Mouse (Mus musculus) heart, embryonic 11.5 days (tissue): ENCODE results near the gene Igfbp3. TPM values are rescaled to one million over a fixed set of nuclear protein-coding genes. Genes with fewer than 3 reads are reported as not detected.

Source experiments
- ATAC-seq: fragments of 200-750 bp; cut with Nextera tagmentation; replicated peaks from 2 replicates; pipeline ENCODE4 v1.8.0; 2017; ENCODE audit warnings: moderate library complexity; ENCODE audit not compliant: insufficient number of reproducible peaks, low FRiP score, low TSS enrichment
- H3K27ac ChIP-seq: fragments of 300-500 bp; sonication (generic); 2 replicates; pipeline ENCODE4 v1.5.1; 2014; ENCODE audit warnings: mild to moderate bottlenecking, low read depth, low read length
- H3K27me3 ChIP-seq: fragments of 300-500 bp; sonication (generic); 2 replicates; pipeline ENCODE4 v1.6.1; 2014; ENCODE audit warnings: mild to moderate bottlenecking, low read length, mixed read lengths; ENCODE audit not compliant: control insufficient read depth, insufficient read depth
- H3K36me3 ChIP-seq: fragments of 300-500 bp; sonication (generic); 2 replicates; pipeline ENCODE4 v1.6.1; 2014; ENCODE audit warnings: mild to moderate bottlenecking, low read length, moderate library complexity, mixed read lengths; ENCODE audit not compliant: control insufficient read depth, insufficient read depth
- H3K4me1 ChIP-seq: fragments of 300-500 bp; sonication (generic); 2 replicates; pipeline ENCODE4 v1.6.1; 2014; ENCODE audit warnings: low read length; ENCODE audit not compliant: control insufficient read depth, insufficient read depth
- H3K4me2 ChIP-seq: fragments of 300-500 bp; sonication (generic); 2 replicates; pipeline ENCODE4 v1.6.1; 2014; ENCODE audit warnings: mild to moderate bottlenecking, moderate library complexity
- H3K4me3 ChIP-seq: fragments of 300-500 bp; sonication (generic); 2 replicates; pipeline ENCODE4 v1.5.1; 2014; ENCODE audit warnings: low read depth, low read length
- H3K9ac ChIP-seq: fragments of 300-500 bp; sonication (generic); 2 replicates; pipeline ENCODE4 v1.6.1; 2014; ENCODE audit warnings: mild to moderate bottlenecking, low read depth, low read length, moderate library complexity
- H3K9me3 ChIP-seq: fragments of 300-500 bp; sonication (generic); replicated peaks from 2 replicates; pipeline ENCODE4 v1.6.1; 2016; ENCODE audit warnings: low read length; ENCODE audit not compliant: control insufficient read depth
- WGBS: fragments of 180-500 bp; shearing (Covaris S2); extraction: QIAGEN DNeasy Blood & Tissue Kit; methylation state at CpG from one replicate; pipeline ENCODE4 v1.1.7; 2014; ENCODE audit not compliant: insufficient replicate concordance; 5-methylcytosine and 5-hydroxymethylcytosine counted together
- polyA plus RNA-seq: library from polyadenylated mRNA; unstranded; fragments of >200 nt; fragmentation: Nextera tagmentation; extraction: Ambion mirVana; gene quantifications from 2 replicates; pipeline ENCODE4 v1.2.1, GENCODE M21; 2014

Gene Igfbp3
- polyA plus RNA-seq, 1 experiment from 2014 or later: 20.9 TPM

DNA sequence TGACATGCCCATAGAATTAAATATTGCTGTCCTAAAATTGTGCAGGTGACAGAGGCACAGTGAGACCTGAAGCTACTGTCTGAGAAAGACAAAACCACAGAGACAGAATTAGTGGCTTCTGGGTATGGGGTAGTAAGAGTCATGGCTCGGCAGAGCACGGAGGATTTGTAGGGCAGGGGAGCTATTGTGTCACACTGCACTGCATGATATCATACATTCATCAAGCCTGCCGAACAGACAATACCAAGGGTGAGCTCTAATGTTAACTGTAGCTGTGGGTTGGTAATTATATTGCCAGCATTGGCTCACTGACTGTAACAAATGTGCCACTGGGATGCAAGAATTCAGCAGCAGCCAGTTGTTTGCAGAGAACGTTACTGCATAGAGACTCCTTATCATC lies 49.3 kb downstream of the Igfbp3 start:
- Histone ChIP-seq H3K9me3 (no peaks in the 10 kb centered on the region), H3K9ac (no peak overlapping the region), H3K4me1 (peaks cover 3% of the 10 kb centered on the region; the same call in 1 of the 2 replicates), H3K27me3 (no peaks in the 10 kb centered on the region), H3K4me3 (no peak overlapping the region), H3K4me2 (no peak overlapping the region), H3K27ac (no peak overlapping the region), H3K36me3 (no peaks in the 10 kb centered on the region)
- ATAC-seq: no peak
- WGBS: 83% methylated on average over 4 of the region's 4 CpGs

DNA sequence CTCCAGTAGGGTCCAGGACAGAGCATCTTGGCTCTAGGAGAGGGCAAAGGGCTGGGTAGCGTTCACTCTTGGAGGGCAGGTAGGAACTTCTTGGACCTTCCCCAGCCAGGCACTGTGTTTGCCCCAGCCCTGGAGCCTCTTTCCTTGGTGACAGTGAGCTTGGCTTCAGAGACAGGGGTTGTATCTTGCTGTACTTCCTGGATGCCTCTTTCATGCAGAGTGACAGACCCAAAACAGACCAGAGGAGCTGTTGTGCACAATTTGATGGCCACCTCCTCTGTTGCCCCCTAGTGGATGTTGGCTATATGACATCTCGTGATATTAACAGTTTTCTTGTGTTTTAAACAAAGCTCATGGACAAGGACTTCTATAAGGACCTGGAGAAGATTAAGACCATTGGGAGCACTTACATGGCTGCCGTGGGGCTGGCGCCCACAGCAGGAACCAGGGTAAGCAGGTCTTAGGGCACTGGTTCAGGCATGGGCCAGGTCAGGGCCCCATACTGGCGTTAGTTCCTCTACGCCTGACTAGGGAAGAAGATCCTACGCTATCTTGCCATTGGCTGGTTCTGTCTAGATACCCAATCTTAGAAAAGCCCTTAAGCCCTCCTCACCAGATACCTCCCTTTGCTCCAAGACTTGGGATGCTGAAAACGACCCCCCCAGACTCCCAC lies 52.1 kb downstream of the Igfbp3 start:
- Histone ChIP-seq H3K4me1 (peaks cover 3% of the 10 kb centered on the region; the same call in 1 of the 2 replicates), H3K9me3 (no peaks in the 10 kb centered on the region), H3K27ac (no peak overlapping the region), H3K4me3 (no peak overlapping the region), H3K27me3 (no peaks in the 10 kb centered on the region), H3K36me3 (no peaks in the 10 kb centered on the region), H3K9ac (no peak overlapping the region), H3K4me2 (no peak overlapping the region)
- ATAC-seq: no peak
- WGBS: 72% methylated on average over 8 of the region's 8 CpGs

DNA sequence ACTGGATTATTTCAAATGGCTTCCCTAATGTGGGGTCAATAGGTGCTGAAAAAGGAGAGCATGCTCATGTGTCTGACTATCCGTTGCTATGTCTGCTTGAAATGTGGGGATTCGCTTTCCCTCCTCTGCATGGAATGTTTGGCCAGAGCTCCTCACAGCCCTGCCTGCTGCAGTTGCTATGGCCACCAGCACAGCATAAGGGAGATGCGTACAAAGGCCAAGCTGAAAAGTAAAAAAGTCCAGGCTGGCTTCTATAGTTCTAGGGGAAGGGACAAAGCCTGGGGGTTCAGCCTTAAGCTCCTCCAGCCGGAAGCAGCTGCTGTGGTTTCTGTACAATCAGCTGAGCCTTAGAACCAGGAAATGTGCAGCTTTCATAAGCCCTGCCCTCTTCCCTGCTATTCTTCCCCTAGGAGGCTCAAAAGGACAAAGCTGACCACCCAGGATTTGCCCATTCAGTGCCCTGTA lies 53.1 kb downstream of the Igfbp3 start:
- no peak for ATAC-seq
- Histone ChIP-seq H3K4me1 (peaks cover 3% of the 10 kb centered on the region; the same call in 1 of the 2 replicates), H3K9me3 (no peaks in the 10 kb centered on the region), H3K4me2 (no peak overlapping the region), H3K36me3 (no peaks in the 10 kb centered on the region), H3K4me3 (no peak overlapping the region), H3K9ac (no peak overlapping the region), H3K27me3 (no peaks in the 10 kb centered on the region), H3K27ac (no peak overlapping the region; the same call in 1 of the 2 replicates)
- 56% methylated on average over 4 of the region's 4 CpGs for WGBS

DNA sequence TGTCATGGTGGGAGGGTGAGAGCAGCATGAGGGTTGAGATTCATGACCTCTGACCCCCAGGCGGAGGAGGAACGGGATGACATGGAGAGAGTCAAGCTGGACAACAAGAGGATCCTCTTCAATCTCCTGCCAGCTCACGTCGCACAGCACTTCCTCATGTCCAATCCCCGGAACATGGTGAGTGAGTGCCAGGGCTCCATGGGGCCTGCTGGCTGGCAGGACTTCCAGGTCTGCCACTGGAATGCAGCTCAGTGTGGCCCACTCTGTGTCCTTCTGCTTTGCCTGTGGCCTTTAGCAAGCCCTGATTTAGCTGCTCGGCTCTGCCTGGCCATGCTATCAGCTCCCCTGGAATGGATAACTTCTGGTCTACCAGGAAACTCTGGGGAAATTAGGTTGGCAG lies 53.6 kb downstream of the Igfbp3 start:
- no peak overlapping the region for H3K9ac ChIP-seq
- H3K4me3 ChIP-seq: no peak overlapping the region
- H3K9me3 ChIP-seq: no peaks in the 10 kb centered on the region
- 63% methylated on average over 6 of the region's 6 CpGs for WGBS
- H3K36me3 ChIP-seq: no peaks in the 10 kb centered on the region
- H3K4me2 ChIP-seq: no peak overlapping the region
- peaks cover 3% of the 10 kb centered on the region; the same call in 1 of the 2 replicates for H3K4me1 ChIP-seq
- H3K27ac ChIP-seq: no peak overlapping the region
- no peaks in the 10 kb centered on the region for H3K27me3 ChIP-seq
- ATAC-seq: no peak

DNA sequence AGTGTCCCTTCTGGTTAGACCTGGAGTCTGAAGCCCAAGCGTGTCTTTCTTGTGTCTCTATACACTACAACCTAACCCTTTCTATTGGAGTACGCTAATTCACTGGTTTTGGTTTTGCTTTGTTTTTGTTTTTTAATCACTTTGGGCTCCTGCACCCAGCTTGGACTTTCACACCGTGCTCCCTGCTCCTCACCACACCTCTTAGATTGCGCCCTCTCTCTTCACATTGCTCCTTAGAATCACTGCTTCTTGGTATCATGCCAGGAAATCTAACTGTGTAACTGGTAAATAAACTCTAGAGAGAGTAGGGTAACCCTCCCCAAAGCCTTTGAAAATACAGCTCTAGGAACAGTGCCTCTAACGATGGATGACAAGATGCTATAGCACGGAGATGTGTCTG lies 55.5 kb downstream of the Igfbp3 start:
- Histone ChIP-seq H3K36me3 (no peaks in the 10 kb centered on the region), H3K4me1 (peaks cover 3% of the 10 kb centered on the region; the same call in 1 of the 2 replicates), H3K4me2 (no peak overlapping the region), H3K9me3 (no peaks in the 10 kb centered on the region), H3K27me3 (no peaks in the 10 kb centered on the region), H3K9ac (no peak overlapping the region), H3K4me3 (no peak overlapping the region), H3K27ac (no peak overlapping the region)
- WGBS: 84% methylated on average over 6 of the region's 6 CpGs
- ATAC-seq: no peak

DNA sequence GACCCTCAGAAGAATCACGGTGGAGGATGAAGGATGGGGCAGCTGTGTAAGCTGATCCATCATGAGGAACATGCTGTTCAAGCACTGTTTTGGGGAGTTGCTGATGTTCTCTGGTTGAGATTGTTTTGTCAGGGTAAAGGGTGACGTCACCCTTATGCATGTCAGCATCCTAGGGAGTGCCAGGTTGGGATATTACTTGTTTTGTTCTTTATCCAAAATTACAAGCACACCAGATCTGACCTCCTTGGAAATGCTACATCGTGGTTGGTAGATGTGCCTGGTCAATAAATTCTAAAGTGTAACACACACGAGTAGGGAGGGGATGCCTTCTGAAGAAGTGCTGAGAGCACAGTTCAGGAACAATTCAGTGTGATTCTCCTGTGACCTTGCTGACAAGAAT lies 57.3 kb downstream of the Igfbp3 start:
- 62% methylated on average over 4 of the region's 4 CpGs for WGBS

More for the DNA sequence above, 57.3 kb downstream of the Igfbp3 start:
- no peaks in the 10 kb centered on the region for H3K9me3 ChIP-seq
- no peaks in the 10 kb centered on the region for H3K36me3 ChIP-seq
- no peak overlapping the region for H3K4me2 ChIP-seq
- no peak overlapping the region for H3K4me3 ChIP-seq
- no peak for ATAC-seq
- no peak overlapping the region for H3K9ac ChIP-seq
- H3K4me1 ChIP-seq: peaks cover 3% of the 10 kb centered on the region; the same call in 1 of the 2 replicates
- H3K27ac ChIP-seq: no peak overlapping the region
- no peaks in the 10 kb centered on the region for H3K27me3 ChIP-seq

Other genes with a start within 250 kb of the Igfbp3 start
- 1.9 and 2.5 TPM in 2 replicates for gene Adcy1, start 150.4 kb downstream of the Igfbp3 start, polyA plus RNA-seq
- gene Gm11985, start 25.4 kb downstream of the Igfbp3 start, polyA plus RNA-seq: not detected in 2 replicates
- 0.27 TPM in 1 of 2 replicates, not detected in the other for gene Igfbp1, start 16.1 kb downstream of the Igfbp3 start, polyA plus RNA-seq